Mouse (Mus musculus): ENCODE results near the gene Emc8.

GRCm38 (mm10) chr8:120683602-120684001 is 15.2 kb upstream of the Emc8 start:
- TF ChIP-seq POLR2A (IDR thresholded peaks at IDR 0.05; ENCODE audit: insufficient read depth, low read depth, low read length), result no peak
- peak; percentile 48; the same call in 1 of the 2 replicates for TF ChIP-seq CTCF (IDR thresholded peaks at IDR 0.05; ENCODE audit: insufficient read depth, low read depth, low read length)
